Mouse (Mus musculus) small intestine, adult 2 months (tissue): ENCODE results near the gene Cenpx. TPM values are rescaled to one million over a fixed set of nuclear protein-coding genes. Genes with fewer than 3 reads are reported as not detected.

Experiments used
- H3K27ac ChIP-seq: fragments of 200-500 bp; 2 replicates; pipeline ENCODE4 v1.5.1; 2012; ENCODE audit warnings: low read depth, low read length, control low read depth, inconsistent platforms; ENCODE audit not compliant: insufficient read depth
- H3K27me3 ChIP-seq: fragments of 200-500 bp; 2 replicates; pipeline ENCODE4 v1.6.1; 2012; ENCODE audit warnings: mild to moderate bottlenecking, moderate library complexity, low read length, inconsistent platforms; ENCODE audit not compliant: control insufficient read depth, insufficient read depth
- H3K36me3 ChIP-seq: fragments of 200-500 bp; 2 replicates; pipeline ENCODE4 v1.6.1; 2012; ENCODE audit warnings: mild to moderate bottlenecking, low read length, control low read depth, inconsistent platforms; ENCODE audit not compliant: control insufficient read depth, insufficient read depth
- H3K4me1 ChIP-seq: fragments of 200-500 bp; 2 replicates; pipeline ENCODE4 v1.6.1; 2012; ENCODE audit warnings: low read length, inconsistent platforms, mixed read lengths; ENCODE audit not compliant: control insufficient read depth, insufficient read depth, insufficient read length
- H3K4me3 ChIP-seq: fragments of 200-500 bp; 2 replicates; pipeline ENCODE4 v1.5.1; 2012; ENCODE audit warnings: low read depth, mild to moderate bottlenecking, control low read depth, inconsistent platforms, low read length, moderate library complexity
- CTCF ChIP-seq: fragments of 200-500 bp; IDR thresholded peaks from 2 replicates; pipeline ENCODE4 v1.5.1; 2012; ENCODE audit warnings: low read depth, mild to moderate bottlenecking, control low read depth, inconsistent platforms, low read length, moderate library complexity, mixed read lengths; ENCODE audit not compliant: insufficient replicate concordance, insufficient read length; ENCODE audit errors: extremely low read depth
- POLR2A ChIP-seq: fragments of 200-500 bp; IDR thresholded peaks from 2 replicates; pipeline ENCODE4 v1.6.1; 2012; ENCODE audit warnings: low read depth, mild to moderate bottlenecking, control low read depth, inconsistent platforms, low read length, moderate library complexity
- WGBS: fragments of 180-500 bp; shearing (Covaris S2); methylation state at CpG from one replicate; pipeline ENCODE4 v1.1.7; 2018; 5-methylcytosine and 5-hydroxymethylcytosine counted together
- polyA plus RNA-seq: library from polyadenylated mRNA; depleted of rRNA; stranded (reverse); fragments of >200 nt; gene quantifications from 2 replicates; pipeline ENCODE4 v1.2.3, GENCODE M21; 2012; rRNA removed

The Cenpx gene
- polyA plus RNA-seq, 1 experiment, result 46.2 TPM

DNA sequence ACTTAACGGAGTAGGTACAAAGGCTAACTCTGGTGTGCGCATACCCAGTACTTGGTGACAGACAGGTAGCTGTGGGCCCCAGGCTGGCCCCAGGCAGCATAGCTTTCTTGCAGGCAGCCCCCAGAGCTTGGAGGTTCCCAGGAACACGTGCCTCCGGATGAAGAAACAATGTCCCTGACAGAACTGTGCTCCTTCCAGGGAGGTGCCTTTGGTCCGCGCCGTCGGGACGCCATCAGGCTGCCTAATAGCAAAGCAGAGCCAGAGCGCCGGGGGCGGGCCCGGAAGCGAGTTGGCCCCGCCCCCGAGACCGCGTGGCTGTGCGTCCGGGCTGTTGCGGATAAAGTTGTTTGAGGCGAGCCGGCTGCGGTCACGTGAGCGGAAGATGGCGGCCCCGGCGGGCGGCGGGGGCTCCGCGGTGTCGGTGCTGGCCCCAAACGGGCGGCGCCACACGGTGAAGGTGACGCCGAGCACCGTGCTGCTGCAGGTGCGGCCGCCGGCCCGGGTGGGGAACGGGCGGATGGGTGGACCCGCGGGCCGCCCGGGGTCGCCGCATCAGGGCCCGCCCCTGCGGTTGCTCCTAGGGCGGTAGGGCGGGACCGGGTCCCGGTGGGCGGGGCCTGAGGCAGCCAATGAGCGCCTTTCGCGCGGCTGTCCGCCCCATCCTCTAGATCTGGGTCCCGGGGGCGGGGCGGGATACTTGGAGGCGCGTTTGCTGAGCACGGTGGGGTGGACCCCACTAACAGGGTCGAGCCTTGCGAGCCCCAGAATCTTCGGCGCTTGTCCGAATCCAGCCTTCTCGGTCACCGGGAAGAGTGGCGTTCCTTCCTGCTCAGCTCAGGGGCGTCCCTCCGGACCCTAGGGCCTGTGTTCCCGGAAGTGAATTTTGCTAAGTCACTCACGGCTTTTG lies 40.6 kb downstream of the Cenpx start, which contains the start of gene Aspscr1:
Gene Aspscr1 (plus strand): TSS at position 287 of the 907 bp plus-strand sequence.
- TF ChIP-seq CTCF, result no peak
- TF ChIP-seq POLR2A, result peak; percentile 66; the same call in 1 of the 2 replicates
- H3K4me3 ChIP-seq, result peak within 1 kb of the TSS; percentile 94
- peaks cover 4% of the 10 kb centered on the region; the same call in 1 of the 2 replicates for H3K36me3 ChIP-seq
- peaks cover 9% of the 10 kb centered on the region; the same call in 1 of the 2 replicates for H3K4me1 ChIP-seq
- H3K27ac ChIP-seq, result peak within 1 kb of the TSS; percentile 79
- WGBS, result under 1% methylated on average over 78 of the region's 83 CpGs
- H3K27me3 ChIP-seq, result no peaks in the 10 kb centered on the region

GRCm38 (mm10) chr11:120666617-120667016 lies 46.9 kb downstream of the Cenpx start:
- no peaks in the 10 kb centered on the region for H3K36me3 ChIP-seq
- H3K4me1 ChIP-seq, result no peaks in the 10 kb centered on the region
- no peak overlapping the region for H3K4me3 ChIP-seq
- H3K27ac ChIP-seq, result no peak overlapping the region
- H3K27me3 ChIP-seq, result peaks cover 7% of the 10 kb centered on the region; the same call in 1 of the 2 replicates
- TF ChIP-seq POLR2A, result no peak
- no peak for TF ChIP-seq CTCF
- WGBS, result 47% methylated on average over 3 of the region's 3 CpGs

GRCm38 (mm10) chr11:120665406-120665805 lies 48.1 kb downstream of the Cenpx start:
- Histone ChIP-seq H3K4me3 (no peak overlapping the region), H3K27me3 (peaks cover 19% of the 10 kb centered on the region), H3K27ac (no peak overlapping the region), H3K36me3 (no peaks in the 10 kb centered on the region), H3K4me1 (peaks cover 8% of the 10 kb centered on the region; the same call in 1 of the 2 replicates)
- TF ChIP-seq CTCF, result no peak
- TF ChIP-seq POLR2A, result no peak
- WGBS, result 78% methylated on average over 3 of the region's 3 CpGs

DNA sequence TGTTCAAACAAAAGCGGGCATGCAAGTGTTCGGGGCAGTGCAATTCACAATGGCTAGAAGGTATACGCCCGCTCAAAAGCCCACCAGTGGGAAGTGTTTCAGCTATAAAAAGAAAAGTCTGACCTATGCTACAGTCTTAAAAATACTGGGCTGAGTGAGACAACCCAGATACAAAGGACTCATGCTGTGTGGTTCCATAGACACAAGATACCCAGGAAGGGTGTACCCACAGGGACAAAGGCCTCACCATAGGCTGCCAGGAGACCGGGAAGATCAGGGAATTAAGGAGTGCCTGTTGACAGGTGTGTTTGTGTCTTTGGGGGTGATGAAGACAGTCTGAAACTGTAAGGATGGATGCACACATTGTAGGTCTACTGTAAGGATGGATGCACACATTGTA lies 49.8 kb downstream of the Cenpx start:
- Histone ChIP-seq H3K4me1 (peaks cover 13% of the 10 kb centered on the region; the same call in 1 of the 2 replicates), H3K36me3 (no peaks in the 10 kb centered on the region), H3K27me3 (peaks cover 35% of the 10 kb centered on the region), H3K4me3 (no peak overlapping the region), H3K27ac (no peak overlapping the region)
- 50% methylated on average over 5 of the region's 5 CpGs for WGBS
- no peak for TF ChIP-seq POLR2A

GRCm38 (mm10) chr11:120662759-120663158 lies 50.8 kb downstream of the Cenpx start:
- no peak overlapping the region for H3K27ac ChIP-seq
- H3K27me3 ChIP-seq, result peaks cover 35% of the 10 kb centered on the region
- TF ChIP-seq POLR2A (no peak), CTCF (no peak)
- WGBS, result 71% methylated on average over 6 of the region's 6 CpGs
- no peak overlapping the region for H3K4me3 ChIP-seq
- H3K4me1 ChIP-seq, result peaks cover 13% of the 10 kb centered on the region
- no peaks in the 10 kb centered on the region for H3K36me3 ChIP-seq

DNA sequence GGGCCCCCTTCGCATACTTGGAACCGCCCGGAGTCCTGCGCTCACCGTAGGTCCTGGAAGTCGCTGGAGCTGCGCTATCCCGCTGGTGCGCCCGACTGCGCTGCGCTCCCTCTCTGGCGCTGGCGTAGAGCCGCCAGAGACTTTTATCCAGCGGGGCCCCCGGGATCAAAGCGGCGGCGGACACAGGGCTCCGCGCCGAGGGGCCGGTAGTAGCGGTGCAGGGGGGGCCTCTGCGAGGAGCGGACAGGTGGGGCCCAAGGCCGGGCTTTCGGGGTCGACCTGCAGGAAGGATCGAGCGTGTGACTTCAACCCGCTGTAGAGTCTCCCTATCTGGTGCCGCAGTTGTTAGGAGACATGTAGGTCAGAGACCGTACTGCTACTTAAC lies 52.5 kb downstream of the Cenpx start, which contains the start of gene Notum:
Gene Notum (minus strand): TSS at position 100 of the 385 bp plus-strand sequence.
- H3K36me3 ChIP-seq, result no peaks in the 10 kb centered on the region
- peak within 1 kb of the TSS; percentile 52 for H3K4me3 ChIP-seq
- WGBS, result 3% methylated on average over 35 of the region's 35 CpGs
- TF ChIP-seq CTCF (no peak), POLR2A (no peak)
- H3K27me3 ChIP-seq, result peaks cover 35% of the 10 kb centered on the region
- peaks cover 13% of the 10 kb centered on the region for H3K4me1 ChIP-seq
- H3K27ac ChIP-seq, result no peak within 1 kb of the TSS

Other genes with a start within 250 kb of the Cenpx start
- 14.3 and 15.4 TPM in 2 replicates for gene Arl16, start 246.1 kb downstream of the Cenpx start, polyA plus RNA-seq
- 130 and 155 TPM in 2 replicates for gene Mrpl12, start 229.1 kb downstream of the Cenpx start, polyA plus RNA-seq
- 298 and 416 TPM in 2 replicates for gene Slc25a10, start 221.9 kb downstream of the Cenpx start, polyA plus RNA-seq
- gene Gcgr, start 183.0 kb downstream of the Cenpx start, polyA plus RNA-seq, result 1.4 and 2.6 TPM in 2 replicates
- gene Mcrip1, start 164.0 kb downstream of the Cenpx start, polyA plus RNA-seq, result 24.0 and 30.3 TPM in 2 replicates
- 0.51 TPM in 1 of 2 replicates, not detected in the other for gene Ppp1r27, start 162.6 kb downstream of the Cenpx start, polyA plus RNA-seq
- gene P4hb, start 140.5 kb downstream of the Cenpx start, polyA plus RNA-seq, result 442 and 705 TPM in 2 replicates
- 489 and 1,022 TPM in 2 replicates for gene Arhgdia, start 132.1 kb downstream of the Cenpx start, polyA plus RNA-seq
- gene Alyref, start 115.4 kb downstream of the Cenpx start, polyA plus RNA-seq, result 12.0 and 24.0 TPM in 2 replicates
- gene Anapc11, start 115.3 kb downstream of the Cenpx start, polyA plus RNA-seq, result 46.4 and 97.9 TPM in 2 replicates
- gene Npb, start 105.3 kb downstream of the Cenpx start, polyA plus RNA-seq, result 0.98 and 7.2 TPM in 2 replicates
- 449 and 1,029 TPM in 2 replicates for gene Pcyt2, start 95.8 kb downstream of the Cenpx start, polyA plus RNA-seq
- gene Sirt7, start 88.5 kb downstream of the Cenpx start, polyA plus RNA-seq, result 99.1 and 147 TPM in 2 replicates
- 24.8 and 33.6 TPM in 2 replicates for gene Mafg, start 80.1 kb downstream of the Cenpx start, polyA plus RNA-seq
- gene Pycr1, start 70.0 kb downstream of the Cenpx start, polyA plus RNA-seq, result 17.1 and 19.9 TPM in 2 replicates
- gene Myadml2, start 65.6 kb downstream of the Cenpx start, polyA plus RNA-seq, result 0.39 and 1.0 TPM in 2 replicates
- gene Notum, start 52.6 kb downstream of the Cenpx start, polyA plus RNA-seq, result 0.67 and 0.99 TPM in 2 replicates
- 86.9 and 138 TPM in 2 replicates for gene Aspscr1, start 40.8 kb downstream of the Cenpx start, polyA plus RNA-seq
- gene Lrrc45, start 187 bp upstream of the Cenpx start, polyA plus RNA-seq, result 22.0 and 23.9 TPM in 2 replicates
- gene Rac3, start 7.7 kb upstream of the Cenpx start, polyA plus RNA-seq, result 4.1 and 5.1 TPM in 2 replicates
- gene Dcxr, start 13.5 kb upstream of the Cenpx start, polyA plus RNA-seq, result 102 and 127 TPM in 2 replicates
- 1.2 and 11.4 TPM in 2 replicates for gene Cbr2, start 18.4 kb upstream of the Cenpx start, polyA plus RNA-seq
- 1.4 and 58.5 TPM in 2 replicates for gene Hmga1b, start 49.1 kb upstream of the Cenpx start, polyA plus RNA-seq
- gene Rfng, start 70.5 kb upstream of the Cenpx start, polyA plus RNA-seq, result 41.0 and 90.5 TPM in 2 replicates
- 57.5 and 86.4 TPM in 2 replicates for gene Gps1, start 70.5 kb upstream of the Cenpx start, polyA plus RNA-seq
- 24.1 and 29.0 TPM in 2 replicates for gene Dus1l, start 82.7 kb upstream of the Cenpx start, polyA plus RNA-seq
- gene Fasn, start 110.8 kb upstream of the Cenpx start, polyA plus RNA-seq, result 151 and 154 TPM in 2 replicates
- gene Ccdc57, start 219.1 kb upstream of the Cenpx start, polyA plus RNA-seq, result 0.43 and 0.84 TPM in 2 replicates
- 56.8 and 68.9 TPM in 2 replicates for gene Slc16a3, start 234.7 kb upstream of the Cenpx start, polyA plus RNA-seq